ENCODE assay signal across 7 mouse cellular contexts in genomic region chr12:80843651-80844444, GRCm38 (mm10). TPM values are rescaled to one million over a fixed set of nuclear protein-coding genes. Genes with fewer than 3 reads are reported as not detected.
A peak's percentile ranks its signal among the peaks of the same experiment; 100 is the strongest.
DNase-seq lines count a peak whose midpoint lies in the region; ATAC-seq and TF ChIP-seq lines count a peak whose summit lies in the region.

No protein-coding gene starts in this region.

- peaks cover 5% of the 10 kb centered on the region for H3K4me1 ChIP-seq in ES-Bruce4 (ENCODE audit: control insufficient read depth, insufficient read depth, low read length)
- H3K4me1 ChIP-seq in hindbrain, embryonic 10.5 days (replicated peaks): peaks cover 25% of the 10 kb centered on the region
- H3K4me1 ChIP-seq in limb, embryonic 14.5 days (ENCODE audit: control insufficient read depth, insufficient read depth, low read length): peaks cover 12% of the 10 kb centered on the region; the same call in 1 of the 2 replicates
- H3K4me1 ChIP-seq in thymus, adult 2 months (replicated peaks; ENCODE audit: control insufficient read depth, insufficient read depth, low read length): no peaks in the 10 kb centered on the region

- 0 out of 2 replicates have a peak, but pooled peaks have one; percentile 32 for TF ChIP-seq EP300 in ES-Bruce4 (IDR thresholded peaks at IDR 0.05; ENCODE audit: insufficient read depth, low read depth, low read length)

- H3K4me2 ChIP-seq in limb, embryonic 14.5 days (replicated peaks; ENCODE audit: low read depth, low read length, severe bottlenecking): no peak overlapping the region

- CTCF ChIA-PET in Patski (lab: Charles Lee): no interaction called here

- peak overlapping the region; percentile 59 for H3K27ac ChIP-seq in ES-Bruce4 (ENCODE audit: insufficient read depth, low read length)
- H3K27ac ChIP-seq in hindbrain, embryonic 10.5 days: peak overlapping the region; percentile 5; the same call in 1 of the 2 replicates
- H3K27ac ChIP-seq in limb, embryonic 14.5 days (replicated peaks; ENCODE audit: low read depth, low read length): 0 out of 2 replicates have a peak overlapping the region, but pooled peaks have one; percentile 4
- no peak overlapping the region for H3K27ac ChIP-seq in thymus, adult 2 months (ENCODE audit: control insufficient read depth, insufficient read depth, low read length)

- POLR2A ChIA-PET in Patski (lab: Charles Lee): interaction anchor here (0.7 to 1.5 kb wide), 2 partner anchors 10 to 23 kb away, joined by 3 to 4 read pairs; no protein-coding TSS in a partner anchor

- H3K27me3 ChIP-seq in ES-Bruce4 (ENCODE audit: control insufficient read depth, insufficient read depth, low read length, poor library complexity, severe bottlenecking) (no peaks in the 10 kb centered on the region), Patski (no peaks in the 10 kb centered on the region)
- no peaks in the 10 kb centered on the region for H3K27me3 ChIP-seq in hindbrain, embryonic 10.5 days (ENCODE audit: insufficient read depth, poor library complexity, severe bottlenecking)
- H3K27me3 ChIP-seq in limb, embryonic 14.5 days (ENCODE audit: control insufficient read depth, insufficient read depth, low read length): no peaks in the 10 kb centered on the region
- H3K27me3 ChIP-seq in thymus, adult 2 months (ENCODE audit: control insufficient read depth, insufficient read depth, low read length): no peaks in the 10 kb centered on the region

- no peak overlapping the region for H3K9ac ChIP-seq in ES-Bruce4 (ENCODE audit: low read depth, poor library complexity, severe bottlenecking)
- H3K9ac ChIP-seq in limb, embryonic 14.5 days (ENCODE audit: low read depth, low read length, severe bottlenecking): no peak overlapping the region

- 91% methylated on average over 4 of the region's 4 CpGs for WGBS in hindbrain, embryonic 10.5 days
- WGBS in limb, embryonic 14.5 days: 73% methylated on average over 4 of the region's 4 CpGs
- 95% methylated on average over 4 of the region's 4 CpGs for WGBS in thymus, adult 2 months

- peak; percentile 66 for DNase-seq in Patski (ENCODE audit: low read depth, low spot score)
- DNase-seq in hindbrain, embryonic 10.5 days (ENCODE audit: low spot score): no peak
- DNase-seq in limb, embryonic 14.5 days (ENCODE audit: low spot score): no peak
- no peak for DNase-seq in cerebellum, adult 9-10 months
- no peak for DNase-seq in thymus, adult 2 months
- no peak for DNase-seq in layer of hippocampus, adult 9-10 months (ENCODE audit: low spot score)

- TF ChIP-seq POLR2A in ES-Bruce4 (IDR thresholded peaks at IDR 0.05; ENCODE audit: insufficient read depth, low read length): no peak
- no peak for TF ChIP-seq POLR2A in limb, embryonic 14.5 days (IDR thresholded peaks at IDR 0.05; ENCODE audit: borderline replicate concordance, extremely low read depth, insufficient read depth, insufficient read length)
- no peak for TF ChIP-seq POLR2A in thymus, adult 2 months (IDR thresholded peaks at IDR 0.05; ENCODE audit: control insufficient read depth, extremely low read depth, insufficient read depth, low read length, poor library complexity)

- ATAC-seq in Patski: peak; percentile 72
- no peak for ATAC-seq in limb, embryonic 14.5 days (ENCODE audit: low FRiP score, low read depth)

- H3K4me3 ChIP-seq in ES-Bruce4 (ENCODE audit: low read depth, low read length): no peak overlapping the region
- no peak overlapping the region for H3K4me3 ChIP-seq in hindbrain, embryonic 10.5 days
- H3K4me3 ChIP-seq in limb, embryonic 14.5 days (replicated peaks; ENCODE audit: low read length): no peak overlapping the region
- no peak overlapping the region for H3K4me3 ChIP-seq in thymus, adult 2 months (ENCODE audit: control insufficient read depth, insufficient read depth, low read length)

- no peaks in the 10 kb centered on the region for H3K9me3 ChIP-seq in ES-Bruce4 (replicated peaks; ENCODE audit: control insufficient read depth, insufficient read depth, low read length, poor library complexity, severe bottlenecking)
- no peaks in the 10 kb centered on the region for H3K9me3 ChIP-seq in hindbrain, embryonic 10.5 days
- H3K9me3 ChIP-seq in limb, embryonic 14.5 days (ENCODE audit: control insufficient read depth, low read length): no peaks in the 10 kb centered on the region

- no peak for TF ChIP-seq CTCF in ES-Bruce4 (IDR thresholded peaks at IDR 0.05; ENCODE audit: low read depth, low read length)
- no peak for TF ChIP-seq CTCF in Patski (IDR thresholded peaks at IDR 0.05)
- TF ChIP-seq CTCF in thymus, adult 2 months (IDR thresholded peaks at IDR 0.05; ENCODE audit: borderline replicate concordance, control insufficient read depth, extremely low read depth, insufficient read depth, low read length, poor library complexity): no peak

- in situ Hi-C loops in Patski (cut with MboI; ENCODE audit: low pct_unique_long_range_greater_than_20kb): no loop called here

- peaks cover 3% of the 10 kb centered on the region; the same call in 1 of the 2 replicates for H3K36me3 ChIP-seq in ES-Bruce4 (ENCODE audit: control insufficient read depth, insufficient read depth, low read length, poor library complexity, severe bottlenecking)
- H3K36me3 ChIP-seq in hindbrain, embryonic 10.5 days: no peaks in the 10 kb centered on the region
- H3K36me3 ChIP-seq in limb, embryonic 14.5 days (ENCODE audit: control insufficient read depth, insufficient read depth, low read length): no peaks in the 10 kb centered on the region
- no peaks in the 10 kb centered on the region for H3K36me3 ChIP-seq in thymus, adult 2 months (ENCODE audit: control insufficient read depth, insufficient read depth, low read length)

RNA-seq across cellular contexts. Expression of gene Susd6, which starts 53.5 kb away (rescaled TPM):
- polyA plus RNA-seq in ES-Bruce4 (2011; ENCODE audit: insufficient read depth, insufficient read length, low read depth, missing spikeins) (56.0 and 57.0 TPM in 2 replicates), Patski (2021) (86.2 TPM)
- 15.6 and 15.9 TPM in 2 replicates for polyA plus RNA-seq in hindbrain, embryonic 10.5 days (2016; fragmentation: Nextera tagmentation; extraction: Ambion mirVana)
- 28.6 and 32.2 TPM in 2 replicates for polyA plus RNA-seq in limb, embryonic 14.5 days (2012; rRNA removed)
- polyA plus RNA-seq in limb, embryonic 14.5 days (2014; fragmentation: Nextera tagmentation; extraction: Ambion mirVana): 22.3 and 24.9 TPM in 2 replicates
- polyA plus RNA-seq in thymus, adult 2 months (2012; rRNA removed): 81.3 and 81.8 TPM in 2 replicates
